Mouse (Mus musculus) intestine, embryonic 14.5 days (tissue): ENCODE results near the gene Hist2h2aa1. TPM values are rescaled to one million over a fixed set of nuclear protein-coding genes. Genes with fewer than 3 reads are reported as not detected.
"Not testable (repeated sequence)": the region's sequence is repeated elsewhere in the genome, so short reads cannot be mapped to it uniquely, and the experiment has no call there.

Experiments used
- ATAC-seq: fragments of 200-750 bp; cut with Nextera tagmentation; replicated peaks from 2 replicates; pipeline ENCODE4 v1.8.0; 2017; ENCODE audit warnings: low read depth, moderate number of reproducible peaks, moderate TSS enrichment, moderate library complexity; ENCODE audit not compliant: low FRiP score, low TSS enrichment
- DNase-seq: peaks from one replicate; pipeline ENCODE4 v3.0.0-alpha.2; 2018; ENCODE audit warnings: low spot score
- H3K27ac ChIP-seq: fragments of 300-500 bp; sonication (generic); 2 replicates; pipeline ENCODE4 v1.5.1; 2014; ENCODE audit warnings: low read depth, mild to moderate bottlenecking, control low read depth
- H3K27me3 ChIP-seq: fragments of 300-500 bp; sonication (generic); replicated peaks from 2 replicates; pipeline ENCODE4 v1.6.1; 2014; ENCODE audit warnings: low read length, control low read depth; ENCODE audit not compliant: control insufficient read depth, insufficient read depth
- H3K36me3 ChIP-seq: fragments of 300-500 bp; sonication (generic); 2 replicates; pipeline ENCODE4 v1.6.1; 2014; ENCODE audit warnings: low read length, control low read depth; ENCODE audit not compliant: control insufficient read depth, insufficient read depth
- H3K4me1 ChIP-seq: fragments of 300-500 bp; sonication (generic); replicated peaks from 2 replicates; pipeline ENCODE4 v1.6.1; 2014; ENCODE audit warnings: low read length, control low read depth, mixed read lengths; ENCODE audit not compliant: control insufficient read depth, insufficient read depth
- H3K4me2 ChIP-seq: fragments of 300-500 bp; sonication (generic); 2 replicates; pipeline ENCODE4 v1.6.1; 2014; ENCODE audit warnings: low read length
- H3K4me3 ChIP-seq: fragments of 300-500 bp; sonication (generic); 2 replicates; pipeline ENCODE4 v1.5.1; 2014; ENCODE audit warnings: low read depth, low read length, control low read depth, mixed read lengths
- H3K9ac ChIP-seq: fragments of 300-500 bp; sonication (generic); 2 replicates; pipeline ENCODE4 v1.6.1; 2014; ENCODE audit warnings: mild to moderate bottlenecking, low read length
- H3K9me3 ChIP-seq: fragments of 300-500 bp; sonication (generic); 2 replicates; pipeline ENCODE4 v1.6.1; 2016; ENCODE audit warnings: low read length, control low read depth; ENCODE audit not compliant: control insufficient read depth
- WGBS: fragments of 180-500 bp; shearing (Covaris S2); extraction: QIAGEN DNeasy Blood & Tissue Kit; methylation state at CpG from one replicate; pipeline ENCODE4 v1.1.7; 2014; 5-methylcytosine and 5-hydroxymethylcytosine counted together
- polyA plus RNA-seq: library from polyadenylated mRNA; unstranded; fragments of >200 nt; fragmentation: Nextera tagmentation; extraction: Ambion mirVana; gene quantifications from 2 replicates; pipeline ENCODE4 v1.2.1, GENCODE M21; 2014

Gene Hist2h2aa1
- polyA plus RNA-seq, 1 experiment from 2014 or later, result 16.3 TPM

DNA sequence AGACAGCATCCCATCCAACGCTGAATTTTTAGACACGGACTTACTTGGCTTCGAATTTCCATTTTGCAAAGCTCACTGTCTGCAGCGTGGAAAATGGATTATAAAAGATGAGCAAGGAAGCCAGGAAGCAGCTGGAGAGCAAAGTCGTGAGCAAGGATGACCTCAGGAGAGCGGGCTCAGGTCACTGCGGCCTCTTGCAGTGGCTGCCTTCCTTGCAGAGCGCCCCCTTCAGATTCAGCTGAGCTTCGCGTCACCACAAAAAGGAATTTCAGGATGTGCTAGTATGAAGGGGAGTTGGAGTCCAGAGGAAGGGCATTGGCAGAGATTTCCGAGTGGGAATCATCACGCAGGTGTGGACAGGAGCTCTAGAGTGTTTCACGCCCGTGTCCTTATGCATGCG is 36.1 kb upstream of the Hist2h2aa1 start:
- Histone ChIP-seq H3K36me3 (no peaks in the 10 kb centered on the region), H3K27me3 (no peaks in the 10 kb centered on the region), H3K27ac (no peak overlapping the region), H3K4me2 (no peak overlapping the region), H3K4me1 (no peaks in the 10 kb centered on the region), H3K9ac (no peak overlapping the region), H3K4me3 (no peak overlapping the region), H3K9me3 (no peaks in the 10 kb centered on the region)
- no peak for ATAC-seq
- WGBS, result 25% methylated on average over 15 of the region's 15 CpGs
- no peak for DNase-seq

GRCm38 (mm10) chr3:96219191-96219641 is 26.1 kb upstream of the Hist2h2aa1 start:
- 0% methylated on average over 12 of the region's 12 CpGs for WGBS
- H3K4me2 ChIP-seq, result peak overlapping the region; percentile 59
- no peaks in the 10 kb centered on the region for H3K27me3 ChIP-seq
- H3K4me3 ChIP-seq, result peak overlapping the region; percentile 69
- no peaks in the 10 kb centered on the region for H3K36me3 ChIP-seq
- H3K9ac ChIP-seq, result peak overlapping the region; percentile 97
- peak; percentile 77 for DNase-seq
- peak overlapping the region; percentile 98 for H3K27ac ChIP-seq
- H3K9me3 ChIP-seq, result no peaks in the 10 kb centered on the region
- peak; percentile 28 for ATAC-seq
- H3K4me1 ChIP-seq, result peaks cover 12% of the 10 kb centered on the region; the same call in 1 of the 2 replicates

DNA sequence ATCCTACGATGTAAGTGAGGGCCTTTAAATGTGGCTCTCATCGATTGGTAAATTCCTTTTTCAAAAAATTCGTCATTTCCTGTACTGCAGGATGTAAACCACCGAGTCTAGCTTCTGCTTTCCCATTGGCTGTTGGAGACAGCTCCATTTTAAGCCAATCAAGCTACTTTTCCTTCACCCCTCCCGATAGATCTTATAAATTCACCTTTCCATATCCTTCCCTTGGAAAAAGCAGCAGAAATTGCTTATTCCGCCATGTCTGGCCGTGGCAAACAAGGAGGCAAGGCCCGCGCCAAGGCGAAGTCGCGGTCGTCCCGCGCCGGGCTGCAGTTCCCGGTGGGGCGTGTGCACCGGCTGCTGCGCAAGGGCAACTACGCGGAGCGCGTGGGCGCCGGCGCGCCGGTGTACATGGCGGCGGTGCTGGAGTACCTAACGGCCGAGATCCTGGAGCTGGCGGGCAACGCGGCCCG is 25.6 kb upstream of the Hist2h2aa1 start, which contains the start of the genes Bola1 and Hist2h2ab:
Gene Bola1 (minus strand): TSS at position 49 of the 470 bp plus-strand sequence.
Gene Hist2h2ab (plus strand): TSS at position 205 of the 470 bp plus-strand sequence.
- WGBS, result under 1% methylated on average over 37 of the region's 37 CpGs
- Histone ChIP-seq H3K9me3 (no peaks in the 10 kb centered on the region), H3K36me3 (no peaks in the 10 kb centered on the region), H3K9ac (peak within 1 kb of the TSS; percentile 97), H3K4me1 (peaks cover 12% of the 10 kb centered on the region; the same call in 1 of the 2 replicates), H3K4me3 (peak within 1 kb of the TSS; percentile 69), H3K4me2 (peak within 1 kb of the TSS; percentile 59), H3K27ac (peak within 1 kb of the TSS; percentile 98), H3K27me3 (no peaks in the 10 kb centered on the region)
- DNase-seq (no peak), ATAC-seq (peak; percentile 88)

GRCm38 (mm10) chr3:96220131-96220764 is 25.0 kb upstream of the Hist2h2aa1 start:
- WGBS, result 0% methylated on average over 24 of the region's 47 CpGs
- Histone ChIP-seq H3K4me1 (peaks cover 12% of the 10 kb centered on the region; the same call in 1 of the 2 replicates), H3K27ac (peak overlapping the region; percentile 98), H3K4me2 (peak overlapping the region; percentile 59), H3K4me3 (peak overlapping the region; percentile 69), H3K9ac (peak overlapping the region; percentile 97)
- not testable (repeated sequence) for H3K27me3 ChIP-seq, H3K9me3 ChIP-seq, H3K36me3 ChIP-seq
- ATAC-seq, result 0 out of 2 replicates have a peak, but pooled peaks have one; percentile 7
- DNase-seq, result peak; percentile 88

DNA sequence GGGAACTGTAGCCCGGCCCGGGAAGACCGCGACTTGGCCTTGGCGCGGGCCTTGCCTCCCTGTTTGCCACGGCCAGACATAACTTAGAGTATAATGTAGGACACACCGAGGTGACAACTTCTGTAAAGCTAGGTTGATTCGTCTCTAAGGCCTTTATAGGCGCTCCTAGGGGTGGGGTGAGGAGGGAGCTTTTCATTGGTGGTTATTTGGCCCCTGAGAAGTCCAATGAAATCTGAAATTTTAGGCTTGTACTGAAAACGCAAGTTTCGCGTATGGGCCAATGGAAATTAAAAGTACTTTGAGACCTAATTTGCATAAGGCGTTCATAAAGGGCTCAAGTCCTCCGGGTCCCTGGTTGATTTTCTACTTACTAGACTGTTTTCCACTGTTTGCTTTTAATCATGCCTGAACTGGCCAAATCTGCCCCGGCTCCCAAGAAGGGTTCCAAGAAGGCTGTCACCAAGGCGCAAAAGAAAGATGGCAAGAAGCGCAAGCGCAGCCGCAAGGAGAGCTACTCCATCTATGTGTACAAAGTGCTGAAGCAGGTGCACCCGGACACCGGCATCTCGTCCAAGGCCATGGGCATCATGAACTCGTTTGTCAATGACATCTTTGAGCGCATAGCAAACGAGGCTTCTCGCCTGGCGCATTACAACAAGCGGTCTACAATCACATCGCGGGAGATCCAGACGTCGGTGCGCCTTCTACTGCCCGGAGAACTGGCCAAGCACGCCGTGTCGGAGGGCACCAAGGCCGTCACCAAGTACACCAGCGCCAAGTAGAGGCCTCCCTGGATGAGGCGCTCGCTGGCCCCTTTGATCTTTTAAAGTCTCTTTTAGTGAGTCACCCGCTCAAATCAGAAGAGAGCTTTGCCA is 24.3 kb upstream of the Hist2h2aa1 start, which contains the start of the genes Hist2h2ac and Hist2h2be:
Gene Hist2h2ac (minus strand): TSS at position 116 of the 875 bp plus-strand sequence.
Gene Hist2h2be (plus strand): TSS at position 355 of the 875 bp plus-strand sequence.
- ATAC-seq (peak; percentile 87), DNase-seq (peak; percentile 91)
- peak within 1 kb of the TSS; percentile 69 for H3K4me3 ChIP-seq
- peaks cover 12% of the 10 kb centered on the region; the same call in 1 of the 2 replicates for H3K4me1 ChIP-seq
- H3K36me3 ChIP-seq, result no peaks in the 10 kb centered on the region
- under 1% methylated on average over 43 of the region's 43 CpGs for WGBS
- H3K27ac ChIP-seq, result peak within 1 kb of the TSS; percentile 98
- H3K9me3 ChIP-seq, result no peaks in the 10 kb centered on the region
- peak within 1 kb of the TSS; percentile 59 for H3K4me2 ChIP-seq
- H3K27me3 ChIP-seq, result no peaks in the 10 kb centered on the region
- peak within 1 kb of the TSS; percentile 97 for H3K9ac ChIP-seq

DNA sequence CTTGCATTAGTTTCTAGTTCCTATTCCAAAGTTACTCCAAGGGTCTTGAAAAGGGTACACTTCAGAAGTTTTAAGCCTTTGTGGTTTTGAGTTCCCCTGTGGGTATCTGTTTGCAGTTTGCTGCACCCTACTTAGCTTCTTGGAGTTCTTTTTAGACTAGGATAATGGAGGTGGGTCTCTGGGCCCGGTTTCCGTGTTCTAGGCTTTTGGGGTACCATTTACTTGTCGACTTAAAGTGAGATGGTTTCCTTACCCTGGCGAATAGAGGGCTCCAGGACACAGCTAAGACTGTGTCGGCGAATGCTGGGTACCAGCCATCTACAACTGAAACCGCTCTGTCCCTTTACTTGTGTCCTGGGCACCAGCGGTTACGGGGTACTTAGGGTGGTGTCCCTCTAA is 23.7 kb upstream of the Hist2h2aa1 start:
- ATAC-seq (no peak), DNase-seq (peak; percentile 71)
- Histone ChIP-seq H3K9me3 (no peaks in the 10 kb centered on the region), H3K27ac (peak overlapping the region; percentile 98), H3K4me1 (peaks cover 12% of the 10 kb centered on the region; the same call in 1 of the 2 replicates), H3K4me2 (peak overlapping the region; percentile 59), H3K4me3 (peak overlapping the region; percentile 69), H3K27me3 (no peaks in the 10 kb centered on the region), H3K9ac (peak overlapping the region; percentile 97), H3K36me3 (no peaks in the 10 kb centered on the region)
- 22% methylated on average over 9 of the region's 9 CpGs for WGBS

DNA sequence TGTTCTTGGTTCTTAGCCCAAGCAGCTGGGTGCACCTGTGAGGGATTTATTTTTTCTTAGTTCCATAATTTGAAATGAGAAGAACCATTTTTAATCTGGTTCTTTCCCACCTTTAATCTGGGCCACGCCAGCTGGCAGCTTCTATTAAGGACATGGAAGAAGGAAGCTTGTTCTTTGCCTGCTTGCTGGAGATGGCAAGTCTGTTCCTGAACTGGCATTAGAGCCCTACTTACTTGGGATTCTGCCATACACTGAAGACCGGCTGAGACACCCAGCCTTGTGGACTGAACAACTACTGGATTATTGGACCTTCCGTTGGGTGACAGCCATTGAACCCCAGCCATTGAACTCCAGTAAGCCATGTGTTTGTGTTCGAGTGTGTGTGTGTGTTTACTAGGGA is 22.5 kb upstream of the Hist2h2aa1 start:
- H3K27me3 ChIP-seq, result no peaks in the 10 kb centered on the region
- no peaks in the 10 kb centered on the region for H3K9me3 ChIP-seq
- H3K27ac ChIP-seq, result no peak overlapping the region
- ATAC-seq, result no peak
- DNase-seq, result no peak
- no peak overlapping the region for H3K9ac ChIP-seq
- H3K36me3 ChIP-seq, result no peaks in the 10 kb centered on the region
- WGBS, result 90% methylated on average over 4 of the region's 4 CpGs
- H3K4me1 ChIP-seq, result peaks cover 12% of the 10 kb centered on the region; the same call in 1 of the 2 replicates
- peak overlapping the region; percentile 59 for H3K4me2 ChIP-seq
- no peak overlapping the region for H3K4me3 ChIP-seq

- DNase-seq (no peak), ATAC-seq (no peak)
- H3K27me3 ChIP-seq, result no peaks in the 10 kb centered on the region
- no peak overlapping the region for H3K27ac ChIP-seq
- no peak overlapping the region for H3K4me3 ChIP-seq
- H3K9me3 ChIP-seq, result no peaks in the 10 kb centered on the region
- 0 out of 2 replicates have a peak, but pooled peaks cover 12% of the 10 kb centered on the region for H3K4me1 ChIP-seq
- no peak overlapping the region for H3K9ac ChIP-seq
- WGBS, result 47% methylated on average over 2 of the region's 2 CpGs
- no peaks in the 10 kb centered on the region for H3K36me3 ChIP-seq
- no peak overlapping the region for H3K4me2 ChIP-seq
Observed at GRCm38 (mm10) chr3:96225421-96225820, 19.9 kb upstream of the Hist2h2aa1 start.
